Mouse (Mus musculus) neural tube, embryonic 15.5 days (tissue): ENCODE results near the gene Cep78. TPM values are rescaled to one million over a fixed set of nuclear protein-coding genes. Genes with fewer than 3 reads are reported as not detected.

Source experiments
- polyA plus RNA-seq: library from polyadenylated mRNA; unstranded; fragments of >200 nt; fragmentation: Nextera tagmentation; extraction: Ambion mirVana; gene quantifications from 2 replicates; pipeline ENCODE4 v1.2.1, GENCODE M21; 2015

The Cep78 gene
- polyA plus RNA-seq, 1 experiment from 2014 or later, result 25.9 TPM

Other genes with a start within 250 kb of the Cep78 start
- 61.6 and 79.9 TPM in 2 replicates for gene Psat1, start 37.7 kb downstream of the Cep78 start, polyA plus RNA-seq
- gene Gnaq, start 147.8 kb upstream of the Cep78 start, polyA plus RNA-seq, result 98.0 and 110 TPM in 2 replicates